Mouse (Mus musculus) C2C12 (cell line): ENCODE measurements at regions not wholly inside any gene's neighbourhood (a gene's known extent, or its start where the extent isn't known, plus 50 kb on each side); places are given as distances from the start of the nearest gene placed in this dataset.

Source experiments
- H3K27me3 ChIP-seq: one replicate; pipeline ENCODE4 v1.6.1; 2011; ENCODE audit not compliant: control insufficient read depth, insufficient read depth, insufficient read length
- H3K36me3 ChIP-seq: one replicate; pipeline ENCODE4 v1.6.1; 2011; ENCODE audit not compliant: control insufficient read depth, insufficient read depth
- H3K4me3 ChIP-seq: one replicate; pipeline ENCODE4 v1.5.1; 2011; ENCODE audit warnings: mild to moderate bottlenecking, control low read depth; ENCODE audit not compliant: poor library complexity, insufficient read depth, severe bottlenecking
- H3K79me2 ChIP-seq: one replicate; pipeline ENCODE4 v1.6.1; 2011; ENCODE audit not compliant: control insufficient read depth, insufficient read depth
- H3K79me3 ChIP-seq: one replicate; pipeline ENCODE4 v1.6.1; 2011; ENCODE audit warnings: low read depth, control low read depth
- H3ac ChIP-seq: one replicate; pipeline ENCODE3; 2011; ENCODE audit warnings: low read depth; ENCODE audit not compliant: control insufficient read depth, insufficient read length
- CEBPB ChIP-seq: IDR thresholded peaks from one replicate; pipeline ENCODE4 v1.6.1; 2011; ENCODE audit warnings: low read depth, mild to moderate bottlenecking, control low read depth, moderate library complexity
- CTCF ChIP-seq: IDR thresholded peaks from one replicate; pipeline ENCODE4 v1.5.1; 2011; ENCODE audit not compliant: control insufficient read depth, insufficient read depth, insufficient read length
- FOSL1 ChIP-seq: IDR thresholded peaks from one replicate; pipeline ENCODE4 v1.8.0; 2011; ENCODE audit warnings: mild to moderate bottlenecking, low read length; ENCODE audit not compliant: poor library complexity, insufficient read depth, severe bottlenecking
- MAX ChIP-seq: IDR thresholded peaks from one replicate; pipeline ENCODE4 v1.6.1; 2011; ENCODE audit warnings: mild to moderate bottlenecking, control low read depth
- MYOD1 ChIP-seq: IDR thresholded peaks from one replicate; pipeline ENCODE4 v1.6.1; 2011; ENCODE audit warnings: low read depth; ENCODE audit not compliant: control insufficient read depth, insufficient read length
- MYOG ChIP-seq: IDR thresholded peaks from one replicate; pipeline ENCODE4 v1.6.1; 2011; ENCODE audit not compliant: control insufficient read depth, insufficient read length; ENCODE audit errors: extremely low read depth
- USF1 ChIP-seq: IDR thresholded peaks from one replicate; pipeline ENCODE4 v1.6.1; 2011; ENCODE audit warnings: low read depth, mild to moderate bottlenecking, control low read depth, moderate library complexity

DNA sequence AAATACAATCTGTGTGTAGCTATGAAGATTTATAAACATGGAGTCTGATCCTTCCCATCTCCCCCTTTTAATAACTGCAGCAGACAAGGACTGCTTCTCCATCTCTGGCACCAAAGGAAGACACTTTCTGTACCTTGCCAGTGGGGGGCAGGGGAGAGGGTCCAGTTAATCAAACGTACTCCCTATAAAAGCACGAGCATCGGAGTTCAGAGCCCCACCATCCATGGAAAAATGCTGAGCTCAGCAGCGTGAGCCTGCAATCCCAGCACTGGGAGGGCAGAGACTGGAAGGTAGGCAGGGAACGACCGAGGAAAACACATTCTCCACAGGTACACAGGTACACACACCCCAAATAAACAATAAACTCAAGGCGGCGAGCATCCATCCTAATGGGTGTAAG, 234.1 kb upstream of the Kazn start:
- Histone ChIP-seq H3ac (no peak overlapping the region), H3K79me3 (no peaks in the 10 kb centered on the region), H3K79me2 (no peaks in the 10 kb centered on the region), H3K27me3 (no peaks in the 10 kb centered on the region), H3K36me3 (no peaks in the 10 kb centered on the region), H3K4me3 (no peak overlapping the region)
- TF ChIP-seq MYOD1 (no peak), FOSL1 (no peak), CTCF (no peak), MYOG (no peak), CEBPB (no peak), MAX (no peak), USF1 (no peak)

DNA sequence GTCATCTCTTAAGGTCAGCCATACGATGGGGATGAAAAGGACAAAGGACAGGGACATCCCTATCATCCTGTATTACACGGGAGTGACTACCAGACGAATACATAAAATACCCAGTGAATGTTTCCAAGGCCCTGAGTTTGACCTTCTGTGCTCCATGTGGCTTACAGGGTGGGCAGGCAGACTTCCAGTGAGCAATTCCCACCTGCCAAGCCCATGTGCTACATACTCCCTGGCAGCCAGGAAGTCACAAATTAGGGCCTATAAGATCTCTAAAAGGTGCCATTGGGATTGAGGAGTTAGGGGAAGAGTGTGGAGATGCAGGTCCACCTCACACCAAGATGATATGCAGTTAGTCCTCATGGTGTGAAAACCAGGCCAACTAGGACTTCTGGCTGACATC, 233.1 kb upstream of the Kazn start:
- no peaks in the 10 kb centered on the region for H3K27me3 ChIP-seq
- H3ac ChIP-seq, result no peak overlapping the region
- no peaks in the 10 kb centered on the region for H3K79me2 ChIP-seq
- no peaks in the 10 kb centered on the region for H3K79me3 ChIP-seq
- TF ChIP-seq MYOG (no peak), CEBPB (no peak), USF1 (no peak), CTCF (no peak), MAX (no peak), MYOD1 (no peak)
- H3K4me3 ChIP-seq, result no peak overlapping the region
- H3K36me3 ChIP-seq, result no peaks in the 10 kb centered on the region

DNA sequence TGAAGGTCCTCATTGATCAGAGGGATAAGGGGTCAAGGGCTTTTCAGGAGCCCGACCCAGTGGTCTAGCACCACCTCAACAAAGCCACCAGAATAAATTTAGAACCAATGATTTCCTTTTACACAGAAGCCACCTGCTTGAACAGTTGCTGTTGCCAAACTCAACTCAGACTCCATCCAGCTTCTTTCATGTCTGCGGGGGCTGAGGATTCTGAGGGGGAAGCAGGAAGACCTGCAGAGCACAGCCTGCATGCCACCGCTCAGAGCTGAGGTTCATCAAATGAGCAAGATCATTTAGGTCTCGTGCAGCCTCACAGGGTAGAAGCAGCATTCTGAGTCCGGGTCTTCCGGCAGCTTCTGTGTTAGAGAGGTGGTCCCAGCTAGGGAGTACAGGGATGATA, 231.6 kb upstream of the Kazn start:
- Histone ChIP-seq H3K4me3 (no peak overlapping the region), H3K79me2 (no peaks in the 10 kb centered on the region), H3ac (no peak overlapping the region), H3K36me3 (no peaks in the 10 kb centered on the region), H3K79me3 (no peaks in the 10 kb centered on the region), H3K27me3 (no peaks in the 10 kb centered on the region)
- no peak for TF ChIP-seq MYOG
- no peak for TF ChIP-seq MAX

DNA sequence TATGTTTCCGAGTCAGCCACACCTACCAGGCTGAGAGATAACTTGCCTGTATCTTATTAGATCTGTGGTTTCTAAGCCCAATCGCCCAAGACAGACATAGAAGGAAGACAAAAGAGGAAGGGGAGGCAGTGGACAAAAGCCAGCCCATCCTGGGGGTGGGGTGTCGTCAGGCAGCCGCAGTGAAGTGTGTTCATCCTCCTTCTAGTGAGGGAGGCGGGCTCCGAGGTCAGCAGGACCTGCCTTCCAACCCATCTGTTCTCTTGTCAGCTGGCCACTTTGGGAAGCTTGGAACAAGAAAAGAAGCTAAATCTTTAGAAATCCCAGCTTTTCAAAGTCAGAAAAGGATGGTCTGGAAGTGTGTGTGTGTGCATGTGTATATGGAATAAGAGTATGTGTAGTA, 228.7 kb upstream of the Kazn start:
- Histone ChIP-seq H3K79me3 (no peaks in the 10 kb centered on the region), H3K27me3 (no peaks in the 10 kb centered on the region), H3K4me3 (no peak overlapping the region), H3K36me3 (no peaks in the 10 kb centered on the region), H3K79me2 (no peaks in the 10 kb centered on the region), H3ac (no peak overlapping the region)
- TF ChIP-seq FOSL1 (no peak), MAX (no peak), CTCF (no peak), CEBPB (no peak), USF1 (no peak), MYOD1 (no peak), MYOG (no peak)

DNA sequence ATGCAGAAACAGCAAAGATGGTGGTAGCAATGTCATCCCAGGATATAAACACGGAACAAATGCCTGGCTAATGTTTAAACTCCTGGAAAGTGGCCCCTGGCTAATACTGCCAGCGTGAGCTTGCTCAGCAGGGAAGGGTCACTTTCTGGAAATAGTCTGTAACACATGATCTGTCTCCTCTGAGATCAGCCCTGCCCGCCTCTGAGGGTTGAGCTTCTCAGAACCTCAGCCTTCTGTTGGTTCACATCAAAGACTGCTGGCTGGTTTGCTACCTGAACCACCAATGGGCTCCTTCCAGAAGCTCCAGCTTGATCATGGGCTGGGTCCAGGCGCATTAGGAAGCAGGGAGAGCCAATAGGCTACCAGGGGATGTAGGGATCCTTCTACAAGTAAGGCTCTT, 226.0 kb upstream of the Kazn start:
- Histone ChIP-seq H3ac (no peak overlapping the region), H3K27me3 (no peaks in the 10 kb centered on the region), H3K36me3 (no peaks in the 10 kb centered on the region), H3K79me3 (no peaks in the 10 kb centered on the region), H3K4me3 (no peak overlapping the region), H3K79me2 (no peaks in the 10 kb centered on the region)
- TF ChIP-seq USF1 (no peak), MYOG (no peak), MAX (no peak), CTCF (no peak), CEBPB (no peak)

DNA sequence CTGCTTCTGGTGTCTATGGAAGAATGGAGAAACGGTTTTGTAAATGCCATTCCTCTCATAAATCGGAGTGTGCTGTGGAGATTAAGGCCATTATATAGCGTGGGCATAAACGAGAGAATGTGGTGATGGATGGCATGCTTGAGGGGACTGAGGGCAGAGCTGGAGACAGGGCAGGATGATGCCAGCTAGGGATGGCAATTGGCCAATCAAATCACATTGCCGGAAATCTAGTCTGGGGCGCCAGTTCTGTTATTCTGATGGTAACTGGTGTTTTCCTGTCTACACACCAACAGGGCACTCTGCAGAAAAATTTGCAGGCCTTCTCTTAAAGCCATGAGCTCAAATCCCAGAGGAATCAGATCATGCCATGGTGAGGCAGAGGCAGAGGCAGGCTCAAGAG, 224.9 kb upstream of the Kazn start:
- Histone ChIP-seq H3K27me3 (no peaks in the 10 kb centered on the region), H3K36me3 (no peaks in the 10 kb centered on the region), H3ac (no peak overlapping the region), H3K79me3 (no peaks in the 10 kb centered on the region), H3K4me3 (no peak overlapping the region), H3K79me2 (no peaks in the 10 kb centered on the region)
- TF ChIP-seq CEBPB (no peak), CTCF (no peak), MAX (no peak), FOSL1 (no peak), USF1 (no peak), MYOD1 (no peak), MYOG (no peak)
